Mouse (Mus musculus): Measurements from ENCODE around the gene Gm14190. TPM values are rescaled to one million over a fixed set of nuclear protein-coding genes. Genes with fewer than 3 reads are reported as not detected.
"Not testable (repeated sequence)": the region's sequence is repeated elsewhere in the genome, so short reads cannot be mapped to it uniquely, and the experiment has no call there.

Gm14190 gene
- polyA plus RNA-seq (2014; fragmentation: Nextera tagmentation; extraction: Ambion mirVana) = not detected in 2 replicates

DNA sequence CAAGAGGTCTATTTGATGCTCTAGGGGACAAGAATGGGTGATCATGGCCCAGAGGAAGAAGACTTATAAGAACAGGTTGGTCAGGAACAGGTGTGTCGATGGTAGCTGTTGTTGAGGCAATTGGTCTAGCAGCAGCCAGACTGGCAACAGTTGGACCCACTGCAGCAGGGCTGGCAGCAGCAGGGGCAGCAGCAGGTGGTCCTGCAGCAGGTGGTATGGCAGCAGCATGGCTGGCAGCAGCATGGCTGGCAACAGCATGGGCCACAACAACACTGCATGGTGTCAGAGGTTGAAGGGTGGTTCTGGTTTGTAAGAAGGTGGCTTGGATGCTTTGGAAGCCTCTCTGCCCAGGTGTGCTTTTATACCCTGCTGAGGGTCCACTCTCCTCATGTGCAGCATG lies at the start of gene Gm14190:
Gm14190 (minus strand) TSS at position 278 of the 400 bp plus-strand sequence.
- H3K27me3 ChIP-seq (ENCODE audit: control insufficient read depth, insufficient read depth, low read length) = no peaks in the 10 kb centered on the region
- DNase-seq (ENCODE audit: low spot score) = no peak
- no peak for ATAC-seq (replicated peaks; ENCODE audit: low FRiP score)
- no peaks in the 10 kb centered on the region for H3K4me1 ChIP-seq (replicated peaks; ENCODE audit: control insufficient read depth, insufficient read depth, low read length)
- H3K27ac ChIP-seq (ENCODE audit: low read depth, low read length) = no peak within 1 kb of the TSS
- no peaks in the 10 kb centered on the region for H3K9me3 ChIP-seq (ENCODE audit: control insufficient read depth, low read length)
- H3K36me3 ChIP-seq (ENCODE audit: control insufficient read depth, insufficient read depth, low read length) = no peaks in the 10 kb centered on the region
- no peak within 1 kb of the TSS for H3K4me2 ChIP-seq (ENCODE audit: low read depth, low read length, severe bottlenecking)
- no peak within 1 kb of the TSS for H3K9ac ChIP-seq (ENCODE audit: low read length)
- H3K4me3 ChIP-seq (ENCODE audit: low read depth, low read length) = no peak within 1 kb of the TSS
- WGBS = 88% methylated on average over 1 of the region's 1 CpGs

DNA sequence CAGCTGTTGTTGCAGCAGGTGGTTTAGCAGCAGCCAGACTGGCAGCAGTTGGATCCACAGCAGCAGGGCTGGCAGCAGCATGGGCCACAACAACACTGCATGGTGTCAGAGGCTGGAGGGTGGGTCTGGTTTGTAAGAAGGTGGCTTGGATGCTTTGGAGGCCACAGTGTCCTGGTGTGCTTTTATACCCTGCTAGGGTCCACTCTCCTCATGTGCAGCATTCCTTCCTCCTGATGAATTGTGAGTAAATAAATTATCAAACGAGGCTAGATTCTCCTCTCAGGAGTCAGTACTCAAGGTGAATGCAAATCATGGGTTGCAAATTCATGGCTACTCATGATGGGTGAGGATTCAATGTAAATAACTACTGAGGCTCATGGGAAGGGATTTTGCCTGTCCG lies 43.6 kb upstream of the Gm14190 start, which contains the start of gene Gm14180:
Gm14180 (minus strand) TSS at position 101 of the 400 bp plus-strand sequence.
- H3K9ac ChIP-seq (ENCODE audit: low read length) = no peak within 1 kb of the TSS
- DNase-seq (ENCODE audit: low spot score) (no peak), ATAC-seq (replicated peaks; ENCODE audit: low FRiP score) (no peak)
- 74% methylated on average over 2 of the region's 2 CpGs for WGBS
- no peak within 1 kb of the TSS for H3K4me2 ChIP-seq (ENCODE audit: low read depth, low read length, severe bottlenecking)
- H3K4me1 ChIP-seq (replicated peaks; ENCODE audit: control insufficient read depth, insufficient read depth, low read length) = no peaks in the 10 kb centered on the region
- no peak within 1 kb of the TSS for H3K4me3 ChIP-seq (ENCODE audit: low read depth, low read length)
- H3K36me3 ChIP-seq (ENCODE audit: control insufficient read depth, insufficient read depth, low read length) = no peaks in the 10 kb centered on the region
- no peaks in the 10 kb centered on the region for H3K27me3 ChIP-seq (ENCODE audit: control insufficient read depth, insufficient read depth, low read length)
- no peak within 1 kb of the TSS for H3K27ac ChIP-seq (ENCODE audit: low read depth, low read length)
- no peaks in the 10 kb centered on the region for H3K9me3 ChIP-seq (ENCODE audit: control insufficient read depth, low read length)

DNA sequence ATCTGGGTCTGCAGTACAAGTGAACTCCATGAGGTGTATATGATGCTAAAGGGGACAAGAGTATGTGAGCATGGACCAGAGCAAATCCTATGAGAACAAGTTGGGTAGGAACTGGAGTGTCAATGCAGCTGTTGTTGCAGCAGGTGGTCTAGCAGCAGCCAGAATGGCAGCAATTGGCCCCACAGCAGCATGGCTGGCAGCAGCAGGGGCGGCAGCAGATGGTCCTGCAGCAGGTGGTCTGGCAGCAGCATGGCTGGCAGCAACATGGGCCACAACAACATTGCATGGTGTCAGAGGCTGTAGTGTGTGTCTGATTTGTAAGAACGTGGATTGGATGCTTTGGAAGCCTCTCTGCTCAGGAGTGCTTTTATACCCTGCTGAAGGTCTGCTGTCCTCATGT lies 33.5 kb upstream of the Gm14190 start:
- H3K4me3 ChIP-seq (ENCODE audit: low read depth, low read length) = no peak overlapping the region
- WGBS = 85% methylated on average over 2 of the region's 2 CpGs
- no peaks in the 10 kb centered on the region for H3K9me3 ChIP-seq (ENCODE audit: control insufficient read depth, low read length)

DNA sequence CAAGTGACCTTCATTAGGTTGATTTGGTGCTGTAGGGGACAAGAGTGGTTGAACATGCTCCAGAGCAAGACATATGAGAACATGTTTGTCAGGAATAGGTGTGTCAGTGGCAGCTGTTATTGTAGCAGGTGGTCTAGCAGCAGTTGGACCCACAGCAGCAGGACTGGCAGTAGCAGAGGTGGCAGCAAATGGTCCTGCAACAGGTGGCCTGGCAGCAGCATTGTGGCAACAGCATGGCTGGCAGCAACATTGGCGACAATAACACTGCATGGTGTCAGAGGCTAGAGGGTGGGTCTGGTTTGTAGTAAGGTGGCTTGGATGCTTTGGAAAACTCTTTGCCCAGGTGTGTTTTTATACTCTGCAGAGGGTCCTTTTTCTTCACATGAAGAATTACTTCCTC lies 28.2 kb upstream of the Gm14190 start:
- Histone ChIP-seq H3K9me3 (ENCODE audit: control insufficient read depth, low read length) (no peaks in the 10 kb centered on the region), H3K27ac (ENCODE audit: low read depth, low read length) (no peak overlapping the region), H3K36me3 (ENCODE audit: control insufficient read depth, insufficient read depth, low read length) (no peaks in the 10 kb centered on the region), H3K9ac (ENCODE audit: low read length) (no peak overlapping the region), H3K27me3 (ENCODE audit: control insufficient read depth, insufficient read depth, low read length) (no peaks in the 10 kb centered on the region), H3K4me1 (replicated peaks; ENCODE audit: control insufficient read depth, insufficient read depth, low read length) (no peaks in the 10 kb centered on the region), H3K4me2 (ENCODE audit: low read depth, low read length, severe bottlenecking) (no peak overlapping the region), H3K4me3 (ENCODE audit: low read depth, low read length) (no peak overlapping the region)
- ATAC-seq (replicated peaks; ENCODE audit: low FRiP score) (no peak), DNase-seq (ENCODE audit: low spot score) (no peak)
- 91% methylated on average over 1 of the region's 1 CpGs for WGBS

More for the DNA sequence above, 33.5 kb upstream of the Gm14190 start:
- ATAC-seq (replicated peaks; ENCODE audit: low FRiP score) = no peak
- H3K4me1 ChIP-seq (replicated peaks; ENCODE audit: control insufficient read depth, insufficient read depth, low read length) = no peaks in the 10 kb centered on the region
- no peak overlapping the region for H3K4me2 ChIP-seq (ENCODE audit: low read depth, low read length, severe bottlenecking)
- H3K27ac ChIP-seq (ENCODE audit: low read depth, low read length) = no peak overlapping the region
- no peaks in the 10 kb centered on the region for H3K27me3 ChIP-seq (ENCODE audit: control insufficient read depth, insufficient read depth, low read length)
- H3K36me3 ChIP-seq (ENCODE audit: control insufficient read depth, insufficient read depth, low read length) = no peaks in the 10 kb centered on the region
- DNase-seq (ENCODE audit: low spot score) = no peak
- H3K9ac ChIP-seq (ENCODE audit: low read length) = no peak overlapping the region

DNA sequence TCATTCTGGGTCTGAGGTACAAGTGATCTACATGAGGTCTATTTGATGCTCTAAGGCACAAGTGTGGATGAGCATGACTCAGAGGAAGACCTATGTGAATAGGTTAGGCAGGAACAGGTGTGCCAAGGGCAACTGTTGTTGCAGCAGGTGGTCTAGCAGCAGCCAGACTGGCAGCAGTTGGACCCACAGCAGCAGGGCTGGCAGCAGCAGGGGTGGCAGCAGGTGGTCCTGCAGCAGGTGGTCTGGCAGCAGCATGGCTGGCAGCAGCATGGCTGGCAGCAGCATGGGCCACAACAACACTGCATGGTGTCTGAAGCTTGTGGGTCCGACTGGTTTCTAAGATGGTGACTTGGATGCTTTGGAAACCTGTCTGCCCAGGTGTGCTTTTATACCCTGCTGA lies 5.3 kb downstream of the Gm14190 start:
- H3K27me3 ChIP-seq (ENCODE audit: control insufficient read depth, insufficient read depth, low read length); DNase-seq (ENCODE audit: low spot score); H3K36me3 ChIP-seq (ENCODE audit: control insufficient read depth, insufficient read depth, low read length); H3K9me3 ChIP-seq (ENCODE audit: control insufficient read depth, low read length); ATAC-seq (replicated peaks; ENCODE audit: low FRiP score); H3K4me2 ChIP-seq (ENCODE audit: low read depth, low read length, severe bottlenecking); H3K27ac ChIP-seq (ENCODE audit: low read depth, low read length); H3K9ac ChIP-seq (ENCODE audit: low read length); H3K4me1 ChIP-seq (replicated peaks; ENCODE audit: control insufficient read depth, insufficient read depth, low read length); H3K4me3 ChIP-seq (ENCODE audit: low read depth, low read length): not testable (repeated sequence)
- 81% methylated on average over 1 of the region's 1 CpGs for WGBS

DNA sequence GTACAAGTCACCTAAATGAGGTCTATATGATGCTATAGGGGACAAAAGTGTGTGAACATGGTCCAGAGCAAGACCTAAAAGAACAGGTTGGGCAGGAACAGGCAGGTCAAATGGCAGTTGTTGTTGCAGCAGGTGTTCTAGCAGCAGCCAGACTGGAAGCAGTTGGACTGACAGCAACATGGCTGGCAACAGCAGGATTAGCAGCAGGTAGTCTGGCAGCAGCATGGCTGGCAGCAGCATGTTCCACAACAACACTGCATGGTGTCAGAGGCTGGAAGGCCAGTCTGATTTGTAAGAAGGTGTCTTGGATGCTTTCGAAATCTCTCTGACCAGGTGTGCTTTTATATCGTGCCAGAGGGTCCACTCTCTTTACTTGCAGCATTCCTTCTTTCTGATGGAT lies 7.1 kb downstream of the Gm14190 start:
- Histone ChIP-seq H3K9me3 (ENCODE audit: control insufficient read depth, low read length) (no peaks in the 10 kb centered on the region), H3K27ac (ENCODE audit: low read depth, low read length) (no peak overlapping the region), H3K27me3 (ENCODE audit: control insufficient read depth, insufficient read depth, low read length) (no peaks in the 10 kb centered on the region), H3K36me3 (ENCODE audit: control insufficient read depth, insufficient read depth, low read length) (no peaks in the 10 kb centered on the region), H3K4me1 (replicated peaks; ENCODE audit: control insufficient read depth, insufficient read depth, low read length) (no peaks in the 10 kb centered on the region), H3K9ac (ENCODE audit: low read length) (no peak overlapping the region), H3K4me3 (ENCODE audit: low read depth, low read length) (no peak overlapping the region), H3K4me2 (ENCODE audit: low read depth, low read length, severe bottlenecking) (no peak overlapping the region)
- ATAC-seq (replicated peaks; ENCODE audit: low FRiP score) (no peak), DNase-seq (ENCODE audit: low spot score) (peak; percentile 47)
- 95% methylated on average over 2 of the region's 2 CpGs for WGBS

DNA sequence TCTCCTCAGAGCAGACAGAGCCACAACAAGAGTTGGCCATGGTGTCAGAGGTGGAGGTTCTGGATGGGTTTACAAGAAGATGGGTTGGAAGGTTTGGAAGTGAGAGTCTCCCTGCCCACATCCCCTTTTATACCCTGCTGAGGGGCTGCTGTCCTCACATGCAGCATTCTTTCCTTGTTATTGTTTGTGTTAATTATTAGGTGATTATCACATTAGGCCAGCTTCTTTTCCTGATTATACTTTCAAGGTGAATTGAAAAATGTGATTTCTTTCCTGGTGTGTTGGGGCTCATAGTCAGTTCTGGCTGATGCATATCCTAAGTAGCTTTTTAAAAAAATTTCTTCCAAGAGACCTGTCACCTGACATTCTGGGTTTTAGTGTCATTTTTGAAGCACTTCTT lies 24.7 kb downstream of the Gm14190 start, which contains the start of gene Krtap4-6:
Krtap4-6 (minus strand) TSS at position 101 of the 400 bp plus-strand sequence.
- H3K27me3 ChIP-seq (ENCODE audit: control insufficient read depth, insufficient read depth, low read length) = no peaks in the 10 kb centered on the region
- no peak within 1 kb of the TSS for H3K27ac ChIP-seq (ENCODE audit: low read depth, low read length)
- no peak for ATAC-seq (replicated peaks; ENCODE audit: low FRiP score)
- DNase-seq (ENCODE audit: low spot score) = no peak
- H3K9ac ChIP-seq (ENCODE audit: low read length) = no peak within 1 kb of the TSS
- no peaks in the 10 kb centered on the region for H3K36me3 ChIP-seq (ENCODE audit: control insufficient read depth, insufficient read depth, low read length)
- H3K4me3 ChIP-seq (ENCODE audit: low read depth, low read length) = no peak within 1 kb of the TSS
- H3K4me1 ChIP-seq (replicated peaks; ENCODE audit: control insufficient read depth, insufficient read depth, low read length) = no peaks in the 10 kb centered on the region
- H3K4me2 ChIP-seq (ENCODE audit: low read depth, low read length, severe bottlenecking) = no peak within 1 kb of the TSS
- no peaks in the 10 kb centered on the region for H3K9me3 ChIP-seq (ENCODE audit: control insufficient read depth, low read length)

DNA sequence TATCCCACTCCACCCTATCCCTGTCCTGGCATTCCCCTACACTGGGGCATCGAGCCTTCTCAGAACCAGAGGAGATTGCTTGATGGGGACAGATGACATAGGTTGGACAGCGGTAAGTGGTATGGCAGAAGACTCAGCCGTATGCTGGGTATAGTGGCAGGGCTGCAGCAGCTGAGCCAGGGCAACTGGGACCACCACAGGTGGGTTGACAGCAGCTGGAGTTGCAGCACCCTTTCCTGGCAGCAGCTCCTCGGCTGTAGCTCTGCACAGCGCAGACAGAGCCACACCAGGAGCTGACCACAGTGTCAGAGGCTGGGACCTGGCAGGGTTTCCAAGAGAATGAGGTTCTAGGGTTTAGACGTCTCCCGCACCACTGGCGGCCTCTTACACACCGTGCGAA lies 27.7 kb downstream of the Gm14190 start:
- Histone ChIP-seq H3K36me3 (ENCODE audit: control insufficient read depth, insufficient read depth, low read length) (no peaks in the 10 kb centered on the region), H3K4me2 (ENCODE audit: low read depth, low read length, severe bottlenecking) (no peak overlapping the region), H3K27me3 (ENCODE audit: control insufficient read depth, insufficient read depth, low read length) (no peaks in the 10 kb centered on the region), H3K27ac (ENCODE audit: low read depth, low read length) (no peak overlapping the region), H3K4me3 (ENCODE audit: low read depth, low read length) (no peak overlapping the region), H3K9ac (ENCODE audit: low read length) (no peak overlapping the region), H3K9me3 (ENCODE audit: control insufficient read depth, low read length) (no peaks in the 10 kb centered on the region), H3K4me1 (replicated peaks; ENCODE audit: control insufficient read depth, insufficient read depth, low read length) (no peaks in the 10 kb centered on the region)
- ATAC-seq (replicated peaks; ENCODE audit: low FRiP score) = no peak
- 89% methylated on average over 10 of the region's 10 CpGs for WGBS
- DNase-seq (ENCODE audit: low spot score) = no peak

DNA sequence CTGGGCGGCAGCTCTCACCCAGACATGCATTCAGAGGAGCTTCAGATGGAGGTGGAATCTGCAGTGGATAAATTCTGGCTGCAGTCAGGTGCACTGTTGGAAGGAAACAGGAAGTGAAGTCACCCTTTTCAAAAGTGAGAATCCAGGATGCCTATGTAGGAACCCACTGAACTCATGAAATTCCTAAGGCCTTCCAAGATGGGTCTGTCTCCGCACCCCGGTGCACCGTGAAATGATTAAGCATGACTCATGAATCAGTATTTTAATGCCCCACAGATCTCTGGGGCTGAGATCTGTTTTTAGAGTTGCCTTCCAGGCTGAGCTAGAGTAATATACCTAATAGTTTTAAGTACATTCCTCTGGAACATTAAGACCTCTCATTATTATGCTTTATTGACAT lies 31.3 kb downstream of the Gm14190 start:
- Histone ChIP-seq H3K36me3 (ENCODE audit: control insufficient read depth, insufficient read depth, low read length) (no peaks in the 10 kb centered on the region), H3K4me3 (ENCODE audit: low read depth, low read length) (no peak overlapping the region), H3K9me3 (ENCODE audit: control insufficient read depth, low read length) (no peaks in the 10 kb centered on the region), H3K9ac (ENCODE audit: low read length) (no peak overlapping the region), H3K27ac (ENCODE audit: low read depth, low read length) (no peak overlapping the region), H3K4me2 (ENCODE audit: low read depth, low read length, severe bottlenecking) (no peak overlapping the region), H3K27me3 (ENCODE audit: control insufficient read depth, insufficient read depth, low read length) (no peaks in the 10 kb centered on the region), H3K4me1 (replicated peaks; ENCODE audit: control insufficient read depth, insufficient read depth, low read length) (no peaks in the 10 kb centered on the region)
- 95% methylated on average over 4 of the region's 4 CpGs for WGBS
- DNase-seq (ENCODE audit: low spot score) (no peak), ATAC-seq (replicated peaks; ENCODE audit: low FRiP score) (no peak)
